ENCODE assay signal across 8 mouse cellular contexts in genomic region chr15:79270317-79271123, GRCm38 (mm10). TPM values are rescaled to one million over a fixed set of nuclear protein-coding genes. Genes with fewer than 3 reads are reported as not detected.
DNase-seq lines count a peak whose midpoint lies in the region; ATAC-seq and TF ChIP-seq lines count a peak whose summit lies in the region.

No protein-coding gene starts in this region.

- no peaks in the 10 kb centered on the region for H3K9me3 ChIP-seq in intestine, embryonic 14.5 days (ENCODE audit: control insufficient read depth, low read length)
- no peaks in the 10 kb centered on the region for H3K9me3 ChIP-seq in liver, embryonic 14.5 days (ENCODE audit: control insufficient read depth, low read length)

- no peak for TF ChIP-seq EP300 in liver, embryonic 14.5 days (IDR thresholded peaks at IDR 0.05; ENCODE audit: low read depth)

- DNase-seq in left cerebral cortex, adult 18-20 months (ENCODE audit: low spot score in 2 of 2) = peak; percentile 42 to 49
- no peak for DNase-seq in left cerebral cortex, adult 8-10 months (ENCODE audit: low spot score in 2 of 2)
- DNase-seq in gonadal fat pad, adult 2 months (ENCODE audit: low read depth) = peak; percentile 19
- DNase-seq in intestine, embryonic 14.5 days (ENCODE audit: low spot score) = peak; percentile 79
- peak; percentile 30 to 45 (median 33) for DNase-seq in liver, embryonic 14.5 days (ENCODE audit: low read depth in 3 of 3, low spot score in 3 of 3)
- DNase-seq in natural killer cell, adult 2 months (ENCODE audit: low spot score in 2 of 2) = peak; percentile 40 to 69
- peak; percentile 82 for DNase-seq in testis, postnatal 14 days (ENCODE audit: low spot score)

- H3K4me2 ChIP-seq in intestine, embryonic 14.5 days (ENCODE audit: low read length) = peak overlapping the region; percentile 59
- peak overlapping the region; percentile 69 for H3K4me2 ChIP-seq in liver, embryonic 14.5 days (ENCODE audit: low read depth)

- H3K4me3 ChIP-seq in cortical plate, adult 2 months (ENCODE audit: insufficient read depth, low read length) = peak overlapping the region; percentile 22
- peak overlapping the region; percentile 29 for H3K4me3 ChIP-seq in intestine, embryonic 14.5 days (ENCODE audit: low read depth, low read length)
- H3K4me3 ChIP-seq in liver, embryonic 14.5 days (ENCODE audit: insufficient read depth in 1 of 2, low read depth in 2 of 2, low read length in 2 of 2) = peak overlapping the region; percentile 15 to 37

- no peak for TF ChIP-seq POLR2A in cortical plate, adult 2 months (IDR thresholded peaks at IDR 0.05; ENCODE audit: extremely low read depth, insufficient read depth, low read length)

- no peaks in the 10 kb centered on the region for H3K4me1 ChIP-seq in cortical plate, adult 2 months (ENCODE audit: control insufficient read depth, insufficient read depth, low read length)
- H3K4me1 ChIP-seq in intestine, embryonic 14.5 days (replicated peaks; ENCODE audit: control insufficient read depth, insufficient read depth, low read length) = peaks cover 10% of the 10 kb centered on the region; the same call in 1 of the 2 replicates
- H3K4me1 ChIP-seq in liver, embryonic 14.5 days (replicated peaks; ENCODE audit: control insufficient read depth in 2 of 2, insufficient read depth in 2 of 2, low read length in 1 of 2) = peaks cover 0 to 2% of the 10 kb centered on the region in 2 experiments; a peak in 1 of 4 replicates

- H3K27ac ChIP-seq in cortical plate, adult 2 months (ENCODE audit: insufficient read depth, low read length) = no peak overlapping the region
- H3K27ac ChIP-seq in intestine, embryonic 14.5 days (ENCODE audit: low read depth) = peak overlapping the region; percentile 57
- H3K27ac ChIP-seq in liver, embryonic 14.5 days = no peak overlapping the region

- no peak for TF ChIP-seq CTCF in cortical plate, adult 2 months (IDR thresholded peaks at IDR 0.05; ENCODE audit: extremely low read depth, insufficient read depth, low read length)
- TF ChIP-seq CTCF in liver, embryonic 14.5 days (IDR thresholded peaks at IDR 0.05; ENCODE audit: low read depth) = no peak

- H3K36me3 ChIP-seq in intestine, embryonic 14.5 days (ENCODE audit: control insufficient read depth, insufficient read depth, low read length) = no peaks in the 10 kb centered on the region
- no peaks in the 10 kb centered on the region for H3K36me3 ChIP-seq in liver, embryonic 14.5 days (replicated peaks; ENCODE audit: control insufficient read depth, insufficient read depth, low read depth)

- ATAC-seq in intestine, embryonic 14.5 days (replicated peaks; ENCODE audit: low FRiP score, low TSS enrichment, low read depth) = peak; percentile 77; the same call in 1 of the 2 replicates
- ATAC-seq in liver, embryonic 14.5 days (ENCODE audit: insufficient read depth) = 0 out of 2 replicates have a peak, but pooled peaks have one; percentile 48

- H3K27me3 ChIP-seq in intestine, embryonic 14.5 days (replicated peaks; ENCODE audit: control insufficient read depth, insufficient read depth, low read length) = 0 out of 2 replicates have a peak, but pooled peaks cover 7% of the 10 kb centered on the region
- no peaks in the 10 kb centered on the region for H3K27me3 ChIP-seq in liver, embryonic 14.5 days (ENCODE audit: control insufficient read depth, insufficient read depth, low read length)

- no peak overlapping the region for H3K9ac ChIP-seq in intestine, embryonic 14.5 days (ENCODE audit: low read length)
- H3K9ac ChIP-seq in liver, embryonic 14.5 days (replicated peaks) = no peak overlapping the region; the same call in 1 of the 2 replicates

- WGBS in intestine, embryonic 14.5 days = 3% methylated on average over 32 of the region's 33 CpGs
- 3% methylated on average over 33 of the region's 33 CpGs for WGBS in liver, embryonic 14.5 days (ENCODE audit: insufficient replicate concordance)

RNA-seq across cellular contexts. Expression of gene Baiap2l2, which starts 14.8 kb away (rescaled TPM):
- 1 to 10 TPM; 3.1 to 4.9 TPM for total RNA-seq in left cerebral cortex, adult 18-20 months (2021)
- 10 to 100 TPM in 3 of 4 experiments, 1 to 10 TPM in 1; 3.1 to 14.2 (median 11.4) TPM for total RNA-seq in left cerebral cortex, adult 8-10 months (2022)
- polyA plus RNA-seq in cortical plate, adult 2 months (2012; rRNA removed) = 4.6 and 4.7 TPM in 2 replicates
- 1.3 and 1.9 TPM in 2 replicates for polyA plus RNA-seq in gonadal fat pad, adult 2 months (2012; rRNA removed)
- 4.8 and 9.4 TPM in 2 replicates for polyA plus RNA-seq in intestine, embryonic 14.5 days (2014; fragmentation: Nextera tagmentation; extraction: Ambion mirVana)
- polyA plus RNA-seq in liver, embryonic 14.5 days (2012; rRNA removed) = 3.9 and 7.9 TPM in 2 replicates
- 1.2 and 1.9 TPM in 2 replicates for polyA plus RNA-seq in liver, embryonic 14.5 days (2014; fragmentation: Nextera tagmentation; extraction: Ambion mirVana)

RNA-seq across cellular contexts. Expression of gene Slc16a8, which starts 16.0 kb away (rescaled TPM):
- not detected for total RNA-seq in left cerebral cortex, adult 18-20 months (2021)
- total RNA-seq in left cerebral cortex, adult 8-10 months (2022) = under 1 TPM in 3 of 4 experiments, not detected in 1; 0.53 to 0.91 (median 0.57) TPM
- polyA plus RNA-seq in cortical plate, adult 2 months (2012; rRNA removed) = 0.15 TPM in 1 of 2 replicates, not detected in the other
- 0.06 and 0.26 TPM in 2 replicates for polyA plus RNA-seq in gonadal fat pad, adult 2 months (2012; rRNA removed)
- 0.13 and 0.19 TPM in 2 replicates for polyA plus RNA-seq in intestine, embryonic 14.5 days (2014; fragmentation: Nextera tagmentation; extraction: Ambion mirVana)
- not detected in 2 replicates for polyA plus RNA-seq in liver, embryonic 14.5 days (2012; rRNA removed)
- polyA plus RNA-seq in liver, embryonic 14.5 days (2014; fragmentation: Nextera tagmentation; extraction: Ambion mirVana) = not detected in 2 replicates

RNA-seq across cellular contexts. Expression of gene Gm49486, which starts 41.3 kb away (rescaled TPM):
- total RNA-seq in left cerebral cortex, adult 18-20 months (2021) = under 1 TPM; 0.16 to 0.42 TPM
- 1 to 10 TPM in 1 of 4 experiments, under 1 TPM in 3; 0.18 to 1.2 (median 0.63) TPM for total RNA-seq in left cerebral cortex, adult 8-10 months (2022)
- polyA plus RNA-seq in cortical plate, adult 2 months (2012; rRNA removed) = 0.72 and 1.2 TPM in 2 replicates
- polyA plus RNA-seq in gonadal fat pad, adult 2 months (2012; rRNA removed) = 0.11 and 0.46 TPM in 2 replicates
- polyA plus RNA-seq in intestine, embryonic 14.5 days (2014; fragmentation: Nextera tagmentation; extraction: Ambion mirVana) = 0.30 and 0.58 TPM in 2 replicates
- 0.04 and 0.06 TPM in 2 replicates for polyA plus RNA-seq in liver, embryonic 14.5 days (2012; rRNA removed)
- polyA plus RNA-seq in liver, embryonic 14.5 days (2014; fragmentation: Nextera tagmentation; extraction: Ambion mirVana) = not detected in 2 replicates

RNA-seq across cellular contexts. Expression of gene Pick1, which starts 41.5 kb away (rescaled TPM):
- total RNA-seq in left cerebral cortex, adult 18-20 months (2021) = 10 to 100 TPM; 47.1 to 54.0 TPM
- 10 to 100 TPM; 47.2 to 56.8 (median 52.7) TPM for total RNA-seq in left cerebral cortex, adult 8-10 months (2022)
- polyA plus RNA-seq in cortical plate, adult 2 months (2012; rRNA removed) = 82.6 and 90.5 TPM in 2 replicates
- polyA plus RNA-seq in gonadal fat pad, adult 2 months (2012; rRNA removed) = 33.0 and 33.9 TPM in 2 replicates
- 28.3 and 30.1 TPM in 2 replicates for polyA plus RNA-seq in intestine, embryonic 14.5 days (2014; fragmentation: Nextera tagmentation; extraction: Ambion mirVana)
- 9.1 and 12.4 TPM in 2 replicates for polyA plus RNA-seq in liver, embryonic 14.5 days (2012; rRNA removed)
- polyA plus RNA-seq in liver, embryonic 14.5 days (2014; fragmentation: Nextera tagmentation; extraction: Ambion mirVana) = 3.5 and 4.2 TPM in 2 replicates

RNA-seq across cellular contexts. Expression of gene Pla2g6, which starts 57.7 kb away (rescaled TPM):
- total RNA-seq in left cerebral cortex, adult 18-20 months (2021) = 10 to 100 TPM; 18.4 to 21.2 TPM
- 10 to 100 TPM; 21.4 to 24.1 (median 22.8) TPM for total RNA-seq in left cerebral cortex, adult 8-10 months (2022)
- 27.4 and 28.9 TPM in 2 replicates for polyA plus RNA-seq in cortical plate, adult 2 months (2012; rRNA removed)
- polyA plus RNA-seq in gonadal fat pad, adult 2 months (2012; rRNA removed) = 40.8 and 44.8 TPM in 2 replicates
- 17.0 and 20.7 TPM in 2 replicates for polyA plus RNA-seq in intestine, embryonic 14.5 days (2014; fragmentation: Nextera tagmentation; extraction: Ambion mirVana)
- polyA plus RNA-seq in liver, embryonic 14.5 days (2012; rRNA removed) = 10.5 and 11.8 TPM in 2 replicates
- 7.9 and 9.9 TPM in 2 replicates for polyA plus RNA-seq in liver, embryonic 14.5 days (2014; fragmentation: Nextera tagmentation; extraction: Ambion mirVana)

Comparison
In these comparisons a context has a peak if more than half of its experiments do, and no peak if none do; other contexts are left out.
1. DNase-seq: peak in left cerebral cortex, adult 18-20 months (2 of 2), gonadal fat pad, adult 2 months (single experiment), intestine, embryonic 14.5 days (single experiment), liver, embryonic 14.5 days (3 of 3), natural killer cell, adult 2 months (2 of 2) and testis, postnatal 14 days (single experiment); none in left cerebral cortex, adult 8-10 months (0 of 2).
2. Peak in every context shown above with its lines, with median percentiles within 50 percentile points of each other: H3K4me3 ChIP-seq.